Mouse (Mus musculus) kidney, adult 2 months (tissue): ENCODE measurements around the gene Ykt6. TPM values are rescaled to one million over a fixed set of nuclear protein-coding genes. Genes with fewer than 3 reads are reported as not detected.

Source experiments
- DNase-seq: peaks from one replicate; pipeline ENCODE4 v3.0.0; 2021
- H3K27ac ChIP-seq: fragments of 200-500 bp; 2 replicates; pipeline ENCODE4 v1.5.1; 2012; ENCODE audit warnings: low read depth, low read length, control low read depth, inconsistent platforms; ENCODE audit not compliant: insufficient read depth
- H3K27me3 ChIP-seq: fragments of 200-500 bp; replicated peaks from 2 replicates; pipeline ENCODE4 v1.6.1; 2012; ENCODE audit warnings: mild to moderate bottlenecking, moderate library complexity, low read length, inconsistent platforms; ENCODE audit not compliant: control insufficient read depth, insufficient read depth
- H3K36me3 ChIP-seq: fragments of 200-500 bp; 2 replicates; pipeline ENCODE4 v1.6.1; 2012; ENCODE audit warnings: mild to moderate bottlenecking, moderate library complexity, low read length, inconsistent platforms; ENCODE audit not compliant: control insufficient read depth, insufficient read depth
- H3K4me1 ChIP-seq: fragments of 200-500 bp; 2 replicates; pipeline ENCODE4 v1.6.1; 2011; ENCODE audit warnings: low read length; ENCODE audit not compliant: control insufficient read depth, insufficient read depth
- H3K4me3 ChIP-seq: fragments of 200-500 bp; 2 replicates; pipeline ENCODE4 v1.5.1; 2011; ENCODE audit warnings: mild to moderate bottlenecking, low read depth, low read length, control low read depth; ENCODE audit not compliant: insufficient read depth
- CTCF ChIP-seq: fragments of 200-500 bp; conservative IDR thresholded peaks from 2 replicates; pipeline ENCODE4 v1.5.1; 2011; ENCODE audit warnings: low read depth, mild to moderate bottlenecking, control low read depth, low read length, moderate library complexity, mixed read lengths; ENCODE audit not compliant: insufficient read depth, insufficient read length
- POLR2A ChIP-seq: fragments of 200-500 bp; IDR thresholded peaks from one replicate; pipeline ENCODE4 v1.6.1; 2011; ENCODE audit warnings: low read depth, low read length, control low read depth
- WGBS: fragments of 180-500 bp; shearing (Covaris S2); methylation state at CpG from one replicate; pipeline ENCODE4 v1.1.7; 2018; 5-methylcytosine and 5-hydroxymethylcytosine counted together
- polyA plus RNA-seq: library from polyadenylated mRNA; depleted of rRNA; stranded (reverse); fragments of >200 nt; gene quantifications from 2 replicates; pipeline ENCODE4 v1.2.3, GENCODE M21; 2012

The Ykt6 gene
- polyA plus RNA-seq, 1 experiment, result 60.4 TPM

- WGBS, result 69% methylated on average over 3 of the region's 3 CpGs
- no peak for DNase-seq
- H3K36me3 ChIP-seq, result 0 out of 2 replicates have a peak, but pooled peaks cover 1% of the 10 kb centered on the region
- no peaks in the 10 kb centered on the region for H3K4me1 ChIP-seq
- no peak for TF ChIP-seq POLR2A
- TF ChIP-seq CTCF, result no peak
- H3K27me3 ChIP-seq, result no peaks in the 10 kb centered on the region
- H3K4me3 ChIP-seq, result no peak overlapping the region
- H3K27ac ChIP-seq, result no peak overlapping the region
Observed at GRCm38 (mm10) chr11:5966751-5967150, 11.3 kb downstream of the Ykt6 start.

- WGBS, result 66% methylated on average over 6 of the region's 6 CpGs
- Histone ChIP-seq H3K4me1 (no peaks in the 10 kb centered on the region), H3K27me3 (no peaks in the 10 kb centered on the region), H3K36me3 (no peaks in the 10 kb centered on the region), H3K27ac (no peak overlapping the region), H3K4me3 (no peak overlapping the region)
- TF ChIP-seq CTCF (no peak), POLR2A (no peak)
- DNase-seq, result no peak
Observed at GRCm38 (mm10) chr11:5968223-5968622, 12.7 kb downstream of the Ykt6 start.

GRCm38 (mm10) chr11:5971202-5971601 lies 15.7 kb downstream of the Ykt6 start:
- WGBS, result 64% methylated on average over 7 of the region's 7 CpGs
- TF ChIP-seq CTCF (no peak), POLR2A (no peak)

GRCm38 (mm10) chr11:5973151-5973550 lies 17.7 kb downstream of the Ykt6 start:
- no peaks in the 10 kb centered on the region for H3K4me1 ChIP-seq
- H3K36me3 ChIP-seq, result no peaks in the 10 kb centered on the region
- DNase-seq, result no peak
- no peaks in the 10 kb centered on the region for H3K27me3 ChIP-seq
- H3K27ac ChIP-seq, result no peak overlapping the region
- 35% methylated on average over 7 of the region's 7 CpGs for WGBS
- TF ChIP-seq CTCF (no peak), POLR2A (no peak)
- no peak overlapping the region for H3K4me3 ChIP-seq

More at GRCm38 (mm10) chr11:5971202-5971601, 15.7 kb downstream of the Ykt6 start:
- H3K27ac ChIP-seq, result no peak overlapping the region
- DNase-seq, result no peak
- no peaks in the 10 kb centered on the region for H3K27me3 ChIP-seq
- H3K36me3 ChIP-seq, result no peaks in the 10 kb centered on the region
- H3K4me1 ChIP-seq, result no peaks in the 10 kb centered on the region
- no peak overlapping the region for H3K4me3 ChIP-seq

- Histone ChIP-seq H3K27ac (no peak overlapping the region), H3K27me3 (no peaks in the 10 kb centered on the region), H3K36me3 (no peaks in the 10 kb centered on the region), H3K4me1 (no peaks in the 10 kb centered on the region), H3K4me3 (no peak overlapping the region)
- TF ChIP-seq POLR2A (no peak), CTCF (no peak)
- no peak for DNase-seq
- 69% methylated on average over 6 of the region's 6 CpGs for WGBS
Observed at GRCm38 (mm10) chr11:5974053-5974452, 18.6 kb downstream of the Ykt6 start.

- no peaks in the 10 kb centered on the region for H3K4me1 ChIP-seq
- H3K27ac ChIP-seq, result no peak overlapping the region
- H3K4me3 ChIP-seq, result no peak overlapping the region
- H3K36me3 ChIP-seq, result no peaks in the 10 kb centered on the region
- no peaks in the 10 kb centered on the region for H3K27me3 ChIP-seq
- WGBS, result 78% methylated on average over 2 of the region's 2 CpGs
- TF ChIP-seq CTCF (no peak), POLR2A (no peak)
- DNase-seq, result no peak
Observed at GRCm38 (mm10) chr11:5975068-5975467, 19.6 kb downstream of the Ykt6 start.

- 34% methylated on average over 9 of the region's 9 CpGs for WGBS
- no peaks in the 10 kb centered on the region for H3K4me1 ChIP-seq
- H3K36me3 ChIP-seq, result no peaks in the 10 kb centered on the region
- no peak for DNase-seq
- H3K27ac ChIP-seq, result no peak overlapping the region
- H3K27me3 ChIP-seq, result no peaks in the 10 kb centered on the region
- H3K4me3 ChIP-seq, result no peak overlapping the region
- TF ChIP-seq CTCF (no peak), POLR2A (no peak)
Observed at GRCm38 (mm10) chr11:5976106-5976505, 20.6 kb downstream of the Ykt6 start.
